Mouse (Mus musculus): ENCODE measurements around the gene Ankrd44. TPM values are rescaled to one million over a fixed set of nuclear protein-coding genes. Genes with fewer than 3 reads are reported as not detected.

Ankrd44 gene
- polyA plus RNA-seq, 1 experiment from 2014 or later: 7.8 TPM

- no peak overlapping the region for H3K4me3 ChIP-seq
- WGBS: 67% methylated on average over 8 of the region's 8 CpGs
- H3K9me3 ChIP-seq (replicated peaks): no peaks in the 10 kb centered on the region
- no peaks in the 10 kb centered on the region for H3K27me3 ChIP-seq (ENCODE audit: low read depth, poor library complexity, severe bottlenecking)
- no peaks in the 10 kb centered on the region for H3K36me3 ChIP-seq
- DNase-seq (ENCODE audit: low spot score): peak; percentile 17
- no peaks in the 10 kb centered on the region for H3K4me1 ChIP-seq
- H3K27ac ChIP-seq (replicated peaks): no peak overlapping the region
Measured at GRCm38 (mm10) chr1:54665582-54666405, 260.4 kb downstream of the Ankrd44 start.

- Histone ChIP-seq H3K9me3 (replicated peaks) (no peaks in the 10 kb centered on the region), H3K27ac (replicated peaks) (no peak overlapping the region), H3K4me3 (no peak overlapping the region), H3K4me1 (no peaks in the 10 kb centered on the region), H3K36me3 (no peaks in the 10 kb centered on the region), H3K27me3 (ENCODE audit: low read depth, poor library complexity, severe bottlenecking) (no peaks in the 10 kb centered on the region)
- DNase-seq (ENCODE audit: low spot score): no peak
- WGBS: 83% methylated on average over 4 of the region's 4 CpGs
Measured at GRCm38 (mm10) chr1:54665095-54665494, 261.1 kb downstream of the Ankrd44 start.

- DNase-seq (ENCODE audit: low spot score): no peak
- Histone ChIP-seq H3K4me1 (no peaks in the 10 kb centered on the region), H3K27ac (replicated peaks) (no peak overlapping the region), H3K4me3 (no peak overlapping the region), H3K9me3 (replicated peaks) (no peaks in the 10 kb centered on the region), H3K27me3 (ENCODE audit: low read depth, poor library complexity, severe bottlenecking) (no peaks in the 10 kb centered on the region), H3K36me3 (no peaks in the 10 kb centered on the region)
- WGBS: 88% methylated on average over 6 of the region's 6 CpGs
Measured at GRCm38 (mm10) chr1:54660674-54661073, 265.5 kb downstream of the Ankrd44 start.

GRCm38 (mm10) chr1:54658558-54658957 lies 267.6 kb downstream of the Ankrd44 start:
- DNase-seq (ENCODE audit: low spot score): no peak
- 95% methylated on average over 4 of the region's 4 CpGs for WGBS
- no peaks in the 10 kb centered on the region for H3K9me3 ChIP-seq (replicated peaks)
- no peaks in the 10 kb centered on the region for H3K27me3 ChIP-seq (ENCODE audit: low read depth, poor library complexity, severe bottlenecking)
- no peaks in the 10 kb centered on the region for H3K36me3 ChIP-seq
- H3K27ac ChIP-seq (replicated peaks): no peak overlapping the region
- no peaks in the 10 kb centered on the region for H3K4me1 ChIP-seq
- no peak overlapping the region for H3K4me3 ChIP-seq

GRCm38 (mm10) chr1:54648237-54648636 lies 277.9 kb downstream of the Ankrd44 start:
- DNase-seq (ENCODE audit: low spot score): no peak
- H3K27ac ChIP-seq (replicated peaks): no peak overlapping the region
- no peak overlapping the region for H3K4me3 ChIP-seq
- no peaks in the 10 kb centered on the region for H3K4me1 ChIP-seq
- H3K27me3 ChIP-seq (ENCODE audit: low read depth, poor library complexity, severe bottlenecking): no peaks in the 10 kb centered on the region
- H3K9me3 ChIP-seq (replicated peaks): no peaks in the 10 kb centered on the region
- WGBS: 91% methylated on average over 5 of the region's 5 CpGs
- no peaks in the 10 kb centered on the region for H3K36me3 ChIP-seq

GRCm38 (mm10) chr1:54647335-54647745 lies 278.8 kb downstream of the Ankrd44 start:
- Histone ChIP-seq H3K9me3 (replicated peaks) (no peaks in the 10 kb centered on the region), H3K27ac (replicated peaks) (no peak overlapping the region), H3K36me3 (no peaks in the 10 kb centered on the region), H3K27me3 (ENCODE audit: low read depth, poor library complexity, severe bottlenecking) (no peaks in the 10 kb centered on the region), H3K4me3 (no peak overlapping the region), H3K4me1 (no peaks in the 10 kb centered on the region)
- 93% methylated on average over 3 of the region's 3 CpGs for WGBS
- DNase-seq (ENCODE audit: low spot score): no peak

- no peaks in the 10 kb centered on the region for H3K9me3 ChIP-seq (replicated peaks)
- no peak for DNase-seq (ENCODE audit: low spot score)
- H3K27ac ChIP-seq (replicated peaks): peak overlapping the region; percentile 63
- peaks cover 11% of the 10 kb centered on the region; the same call in 1 of the 2 replicates for H3K4me1 ChIP-seq
- no peak overlapping the region for H3K4me3 ChIP-seq
- no peaks in the 10 kb centered on the region for H3K27me3 ChIP-seq (ENCODE audit: low read depth, poor library complexity, severe bottlenecking)
- 60% methylated on average over 5 of the region's 5 CpGs for WGBS
- H3K36me3 ChIP-seq: no peaks in the 10 kb centered on the region
Measured at GRCm38 (mm10) chr1:54640184-54640795, 285.9 kb downstream of the Ankrd44 start.

- H3K27ac ChIP-seq (replicated peaks): peak overlapping the region; percentile 63
- DNase-seq (ENCODE audit: low spot score): no peak
Measured at GRCm38 (mm10) chr1:54639506-54640078, 286.6 kb downstream of the Ankrd44 start.

GRCm38 (mm10) chr1:54639076-54639475 lies 287.1 kb downstream of the Ankrd44 start:
- no peaks in the 10 kb centered on the region for H3K36me3 ChIP-seq
- peaks cover 11% of the 10 kb centered on the region; the same call in 1 of the 2 replicates for H3K4me1 ChIP-seq
- H3K27me3 ChIP-seq (ENCODE audit: low read depth, poor library complexity, severe bottlenecking): no peaks in the 10 kb centered on the region
- no peaks in the 10 kb centered on the region for H3K9me3 ChIP-seq (replicated peaks)
- H3K4me3 ChIP-seq: no peak overlapping the region
- 92% methylated on average over 2 of the region's 2 CpGs for WGBS
- no peak for DNase-seq (ENCODE audit: low spot score)
- peak overlapping the region; percentile 63; the same call in 1 of the 2 replicates for H3K27ac ChIP-seq (replicated peaks)

More at GRCm38 (mm10) chr1:54639506-54640078, 286.6 kb downstream of the Ankrd44 start:
- H3K4me3 ChIP-seq: no peak overlapping the region
- H3K9me3 ChIP-seq (replicated peaks): no peaks in the 10 kb centered on the region
- H3K27me3 ChIP-seq (ENCODE audit: low read depth, poor library complexity, severe bottlenecking): no peaks in the 10 kb centered on the region
- WGBS: 80% methylated on average over 6 of the region's 6 CpGs
- H3K36me3 ChIP-seq: no peaks in the 10 kb centered on the region
- peaks cover 11% of the 10 kb centered on the region; the same call in 1 of the 2 replicates for H3K4me1 ChIP-seq

- no peak overlapping the region for H3K4me3 ChIP-seq
- DNase-seq (ENCODE audit: low spot score): no peak
- H3K27ac ChIP-seq (replicated peaks): no peak overlapping the region
- no peaks in the 10 kb centered on the region for H3K36me3 ChIP-seq
- 85% methylated on average over 2 of the region's 2 CpGs for WGBS
- H3K4me1 ChIP-seq: peaks cover 11% of the 10 kb centered on the region; the same call in 1 of the 2 replicates
- no peaks in the 10 kb centered on the region for H3K9me3 ChIP-seq (replicated peaks)
- H3K27me3 ChIP-seq (ENCODE audit: low read depth, poor library complexity, severe bottlenecking): no peaks in the 10 kb centered on the region
Measured at GRCm38 (mm10) chr1:54637340-54637739, 288.8 kb downstream of the Ankrd44 start.

GRCm38 (mm10) chr1:54629106-54629505 lies 297.1 kb downstream of the Ankrd44 start:
- Histone ChIP-seq H3K36me3 (no peaks in the 10 kb centered on the region), H3K9me3 (replicated peaks) (no peaks in the 10 kb centered on the region), H3K4me1 (no peaks in the 10 kb centered on the region), H3K27me3 (ENCODE audit: low read depth, poor library complexity, severe bottlenecking) (no peaks in the 10 kb centered on the region), H3K4me3 (no peak overlapping the region), H3K27ac (replicated peaks) (no peak overlapping the region)
- DNase-seq (ENCODE audit: low spot score): no peak
- 73% methylated on average over 1 of the region's 1 CpGs for WGBS

GRCm38 (mm10) chr1:54614963-54615362 lies 311.2 kb downstream of the Ankrd44 start:
- Histone ChIP-seq H3K4me3 (no peak overlapping the region), H3K36me3 (no peaks in the 10 kb centered on the region), H3K27me3 (ENCODE audit: low read depth, poor library complexity, severe bottlenecking) (no peaks in the 10 kb centered on the region), H3K9me3 (replicated peaks) (no peaks in the 10 kb centered on the region), H3K4me1 (no peaks in the 10 kb centered on the region), H3K27ac (replicated peaks) (no peak overlapping the region)
- DNase-seq (ENCODE audit: low spot score): no peak
- 94% methylated on average over 6 of the region's 6 CpGs for WGBS

- H3K9me3 ChIP-seq (replicated peaks): no peaks in the 10 kb centered on the region
- H3K36me3 ChIP-seq: no peaks in the 10 kb centered on the region
- no peak overlapping the region for H3K27ac ChIP-seq (replicated peaks)
- 0 out of 2 replicates have a peak, but pooled peaks cover under 1% of the 10 kb centered on the region for H3K4me1 ChIP-seq
- WGBS: 86% methylated on average over 6 of the region's 6 CpGs
- DNase-seq (ENCODE audit: low spot score): no peak
- H3K27me3 ChIP-seq (ENCODE audit: low read depth, poor library complexity, severe bottlenecking): no peaks in the 10 kb centered on the region
- no peak overlapping the region for H3K4me3 ChIP-seq
Measured at GRCm38 (mm10) chr1:54612344-54612743, 313.8 kb downstream of the Ankrd44 start.
